Mouse (Mus musculus): Measurements from ENCODE around the gene Ccl28. TPM values are rescaled to one million over a fixed set of nuclear protein-coding genes. Genes with fewer than 3 reads are reported as not detected.
A peak's percentile ranks its signal among the peaks of the same experiment; 100 is the strongest.

The Ccl28 gene
- total and polyA plus RNA-seq, 3 experiments: 0.04 to 0.27 (median 0.11) TPM

- TF ChIP-seq MAFK (IDR thresholded peaks at IDR 0.05; ENCODE audit: insufficient replicate concordance, low read length): no peak
- TF ChIP-seq ZMIZ1 (IDR thresholded peaks at IDR 0.05; ENCODE audit: low read depth, low read length): 0 out of 2 replicates have a peak, but pooled peaks have one; percentile 63
- no peak for TF ChIP-seq E2F4 (IDR thresholded peaks at IDR 0.05; ENCODE audit: insufficient replicate concordance, low read depth, low read length)
- peak; percentile 75; the same call in 1 of the 2 replicates for TF ChIP-seq TBP (conservative IDR thresholded peaks at IDR 0.05; ENCODE audit: low read depth, low read length)
- TF ChIP-seq NELFE (IDR thresholded peaks at IDR 0.05; ENCODE audit: low read depth, low read length): peak; percentile 83
- peak; percentile 84 for TF ChIP-seq POLR2A (IDR thresholded peaks at IDR 0.05; ENCODE audit: low read depth, low read length)
- TF ChIP-seq ETS1 (conservative IDR thresholded peaks at IDR 0.05; ENCODE audit: low read depth, low read length): peak; percentile 80
- peak; percentile 82 for TF ChIP-seq TCF12 (IDR thresholded peaks at IDR 0.05; ENCODE audit: low read depth, low read length)
- no peak for TF ChIP-seq SIN3A (IDR thresholded peaks at IDR 0.05; ENCODE audit: low read length)
- TF ChIP-seq MEF2A (IDR thresholded peaks at IDR 0.05; ENCODE audit: borderline replicate concordance, low read depth, low read length): peak; percentile 23; the same call in 1 of the 2 replicates
- TF ChIP-seq NRF1 (IDR thresholded peaks at IDR 0.05; ENCODE audit: low read depth, low read length): no peak; the same call in 1 of the 2 replicates
- TF ChIP-seq JUND (conservative IDR thresholded peaks at IDR 0.05; ENCODE audit: low read depth, low read length): 0 out of 2 replicates have a peak, but pooled peaks have one; percentile 16
- peak; percentile 78 for TF ChIP-seq HCFC1 (IDR thresholded peaks at IDR 0.05; ENCODE audit: low read depth, low read length)
- peak; percentile 59; the same call in 1 of the 2 replicates for TF ChIP-seq KAT2A (IDR thresholded peaks at IDR 0.05; ENCODE audit: insufficient replicate concordance, low read length)
- TF ChIP-seq ZKSCAN1 (IDR thresholded peaks at IDR 0.05; ENCODE audit: borderline replicate concordance, low read depth, low read length): no peak
- no peak for TF ChIP-seq ZC3H11A (IDR thresholded peaks at IDR 0.05; ENCODE audit: low read depth, low read length)
- no peak for TF ChIP-seq USF2 (conservative IDR thresholded peaks at IDR 0.05; ENCODE audit: low read depth, low read length)
- no peak for TF ChIP-seq ZNF384 (IDR thresholded peaks at IDR 0.05; ENCODE audit: low read depth, low read length)
- TF ChIP-seq IRF4 (IDR thresholded peaks at IDR 0.05; ENCODE audit: low read depth, low read length): peak; percentile 25; the same call in 1 of the 2 replicates
- TF ChIP-seq MYC (IDR thresholded peaks at IDR 0.05; ENCODE audit: low read depth, low read length): no peak
- 0 out of 2 replicates have a peak, but pooled peaks have one; percentile 37 for TF ChIP-seq JUN (IDR thresholded peaks at IDR 0.05; ENCODE audit: insufficient read depth, low read depth, low read length)
- TF ChIP-seq PAX5 (IDR thresholded peaks at IDR 0.05; ENCODE audit: low read length): no peak
- TF ChIP-seq CHD1 (IDR thresholded peaks at IDR 0.05; ENCODE audit: low read depth, low read length): no peak
- 0 out of 2 replicates have a peak, but pooled peaks have one; percentile 32 for TF ChIP-seq CHD2 (IDR thresholded peaks at IDR 0.05; ENCODE audit: low read length)
- no peak for TF ChIP-seq CTCF (conservative IDR thresholded peaks at IDR 0.05 in 1 of 2, IDR thresholded peaks at IDR 0.05 in 1 of 2; ENCODE audit: low read depth in 2 of 2, low read length in 2 of 2)
- no peak for TF ChIP-seq EP300 (IDR thresholded peaks at IDR 0.05; ENCODE audit: low read length)
- no peak for TF ChIP-seq BHLHE40 (IDR thresholded peaks at IDR 0.05; ENCODE audit: low read depth, low read length)
- TF ChIP-seq ELF1 (IDR thresholded peaks at IDR 0.05; ENCODE audit: low read depth, low read length): peak; percentile 57; the same call in 1 of the 2 replicates
- TF ChIP-seq GABPA (IDR thresholded peaks at IDR 0.05; ENCODE audit: insufficient replicate concordance, low read depth, low read length): peak; percentile 51
- TF ChIP-seq POLR2AphosphoS2 (IDR thresholded peaks at IDR 0.05; ENCODE audit: low read depth, low read length): peak; percentile 62; the same call in 1 of the 2 replicates
- Histone ChIP-seq H3K27me3 (replicated peaks) (peaks cover 5% of the 10 kb centered on the region), H3K4me1 (ENCODE audit: control insufficient read depth in 1 of 2, insufficient read depth in 2 of 2) (0 out of 4 replicates have a peak, but pooled peaks cover 0 to 2% of the 10 kb centered on the region in 2 experiments), H3K4me3 (replicated peaks in 1 of 3; ENCODE audit: low read depth in 2 of 3, low read length in 2 of 3, poor library complexity in 1 of 3) (peak overlapping the region; percentile 53 to 62 (median 59)), H3K79me2 (replicated peaks; ENCODE audit: control insufficient read depth, extremely low read depth, insufficient read depth, poor library complexity, severe bottlenecking) (no peaks in the 10 kb centered on the region), H3K36me3 (replicated peaks in 1 of 2; ENCODE audit: control insufficient read depth in 1 of 2, insufficient read depth in 1 of 2, low read length in 1 of 2) (no peaks in the 10 kb centered on the region), H3K9ac (ENCODE audit: insufficient read depth, low read depth) (no peak overlapping the region; the same call in 1 of the 2 replicates), H3K9me3 (replicated peaks; ENCODE audit: low read length) (no peaks in the 10 kb centered on the region), H3K4me2 (ENCODE audit: insufficient read depth, low read depth, poor library complexity, severe bottlenecking) (peak overlapping the region; percentile 89), H3K27ac (ENCODE audit: insufficient read depth, low read depth) (no peak overlapping the region)
- DNase-seq (ENCODE audit: extremely low read depth): peak; percentile 95
- in situ Hi-C loops (cut with MboI; ENCODE audit: low pct_ligation_motif_present, low pct_unique_long_range_greater_than_20kb, low sequenced_read_pairs): no loop called here
- dilution Hi-C loops (cut with MboI; ENCODE audit: extremely low pct_ligation_motif_present, extremely low pct_unique_long_range_greater_than_20kb, low sequenced_read_pairs): no loop called here
Measured at GRCm38 (mm10) chr13:119631482-119632155, 8.0 kb downstream of the Ccl28 start.

Measured in CH12.LX (cell line).